Mouse (Mus musculus) forebrain, embryonic 13.5 days (tissue): ENCODE results near the gene Fam122a. TPM values are rescaled to one million over a fixed set of nuclear protein-coding genes. Genes with fewer than 3 reads are reported as not detected.

Source experiments
- polyA plus RNA-seq: library from polyadenylated mRNA; unstranded; fragments of >200 nt; fragmentation: Nextera tagmentation; extraction: Ambion mirVana; gene quantifications from 2 replicates; pipeline ENCODE4 v1.2.1, GENCODE M21; 2015

Gene Fam122a
- polyA plus RNA-seq, 1 experiment from 2014 or later, result 50.8 TPM

Other genes with a start within 250 kb of the Fam122a start
- 55.4 and 56.7 TPM in 2 replicates for gene Fxn, start 196.8 kb downstream of the Fam122a start, polyA plus RNA-seq
- gene Pip5k1b, start 78.5 kb upstream of the Fam122a start, polyA plus RNA-seq, result 1.2 and 1.6 TPM in 2 replicates
- 0.84 and 0.88 TPM in 2 replicates for gene Tmem252, start 196.7 kb upstream of the Fam122a start, polyA plus RNA-seq